Mouse (Mus musculus) layer of hippocampus, adult 2 months (tissue): ENCODE data around the gene Accs. TPM values are rescaled to one million over a fixed set of nuclear protein-coding genes. Genes with fewer than 3 reads are reported as not detected.

Experiments used
- DNase-seq, 2 experiments: peaks; one replicate each; pipeline ENCODE4 v3.0.0; 2022; ENCODE audit warnings: low spot score in 2 of 2
- H3K27ac ChIP-seq: fragments of 200-600 bp; 2 replicates; pipeline ENCODE4 v1.8.1; 2022
- H3K4me3 ChIP-seq: fragments of 200-600 bp; 2 replicates; pipeline ENCODE4 v1.8.1; 2022; ENCODE audit warnings: mild to moderate bottlenecking
- CTCF ChIP-seq: fragments of 200-600 bp; conservative IDR thresholded peaks from 2 replicates; pipeline ENCODE4 v1.8.1; 2022; ENCODE audit warnings: antibody characterized with exemption, mild to moderate bottlenecking, moderate library complexity
- long read RNA-seq, 2 experiments: library from polyadenylated mRNA; stranded (forward); transcript quantifications; one replicate each; pipeline ENCODE4 v2.0.0; 2021; ENCODE audit warnings: borderline mapping rate in 2 of 2
- total RNA-seq, 2 experiments: library from RNA; stranded (reverse); gene quantifications; 2 replicates each; pipeline ENCODE4 v1.2.3; 2021

Gene Accs
- 1 to 10 TPM; 3.0 to 3.5 TPM for total RNA-seq
- long read RNA-seq, experiment 1, partial matches to known transcripts, result 0 of 2 reads
- long read RNA-seq, experiment 1, other reads (novel, unspliced or antisense), result 1 of 2 reads
- long read RNA-seq, experiment 2, partial matches to known transcripts, result 0 of 3 reads
- long read RNA-seq, experiment 2, other reads (novel, unspliced or antisense), result 3 of 3 reads

GRCm38 (mm10) chr2:93849505-93850089 lies at the start of gene Accs:
Gene Accs, minus strand, starts transcription at chr2:93849943.
- TF ChIP-seq CTCF, result peak; percentile 66
- DNase-seq, result peak; percentile 36 to 45
- peak within 1 kb of the TSS; percentile 71; the same call in 1 of the 2 replicates for H3K27ac ChIP-seq
- H3K4me3 ChIP-seq, result peak within 1 kb of the TSS; percentile 54

- no peak overlapping the region for H3K4me3 ChIP-seq
- peak overlapping the region; percentile 76 for H3K27ac ChIP-seq
- peak; percentile 64 to 74 for DNase-seq
- no peak for TF ChIP-seq CTCF
Measured at GRCm38 (mm10) chr2:93891611-93892280, 42.0 kb upstream of the Accs start.

GRCm38 (mm10) chr2:93890143-93890542 lies 40.4 kb upstream of the Accs start:
- no peak for TF ChIP-seq CTCF
- no peak for DNase-seq
- no peak overlapping the region for H3K27ac ChIP-seq

GRCm38 (mm10) chr2:93889071-93889470 lies 39.3 kb upstream of the Accs start:
- no peak for DNase-seq
- Histone ChIP-seq H3K4me3 (no peak overlapping the region), H3K27ac (no peak overlapping the region)
- no peak for TF ChIP-seq CTCF

More at GRCm38 (mm10) chr2:93890143-93890542, 40.4 kb upstream of the Accs start:
- no peak overlapping the region for H3K4me3 ChIP-seq

GRCm38 (mm10) chr2:93888366-93888765 lies 38.6 kb upstream of the Accs start:
- no peak for TF ChIP-seq CTCF
- DNase-seq, result no peak
- Histone ChIP-seq H3K4me3 (no peak overlapping the region), H3K27ac (no peak overlapping the region)

- Histone ChIP-seq H3K4me3 (no peak overlapping the region), H3K27ac (no peak overlapping the region)
- no peak for TF ChIP-seq CTCF
- DNase-seq, result no peak
Measured at GRCm38 (mm10) chr2:93887273-93887672, 37.5 kb upstream of the Accs start.

- Histone ChIP-seq H3K4me3 (no peak overlapping the region), H3K27ac (no peak overlapping the region)
- DNase-seq, result no peak
- TF ChIP-seq CTCF, result no peak
Measured at GRCm38 (mm10) chr2:93886013-93886794, 36.5 kb upstream of the Accs start.

- TF ChIP-seq CTCF, result peak; percentile 66
- H3K4me3 ChIP-seq, result no peak overlapping the region
- no peak overlapping the region for H3K27ac ChIP-seq
- no peak for DNase-seq
Measured at GRCm38 (mm10) chr2:93883066-93883465, 33.3 kb upstream of the Accs start.

GRCm38 (mm10) chr2:93881640-93882367 lies 32.1 kb upstream of the Accs start:
- Histone ChIP-seq H3K27ac (no peak overlapping the region), H3K4me3 (no peak overlapping the region)
- DNase-seq, result no peak
- no peak for TF ChIP-seq CTCF

GRCm38 (mm10) chr2:93880981-93881380 lies 31.2 kb upstream of the Accs start:
- no peak for TF ChIP-seq CTCF
- Histone ChIP-seq H3K4me3 (no peak overlapping the region), H3K27ac (no peak overlapping the region)
- DNase-seq, result no peak

GRCm38 (mm10) chr2:93880450-93880849 lies 30.7 kb upstream of the Accs start:
- Histone ChIP-seq H3K4me3 (no peak overlapping the region), H3K27ac (no peak overlapping the region)
- no peak for DNase-seq
- no peak for TF ChIP-seq CTCF

GRCm38 (mm10) chr2:93877005-93877404 lies 27.3 kb upstream of the Accs start:
- no peak overlapping the region for H3K4me3 ChIP-seq
- DNase-seq, result no peak
- no peak for TF ChIP-seq CTCF
- H3K27ac ChIP-seq, result no peak overlapping the region
